Mouse (Mus musculus): ENCODE data around the gene Trp53tg5.

The Trp53tg5 gene

DNA sequence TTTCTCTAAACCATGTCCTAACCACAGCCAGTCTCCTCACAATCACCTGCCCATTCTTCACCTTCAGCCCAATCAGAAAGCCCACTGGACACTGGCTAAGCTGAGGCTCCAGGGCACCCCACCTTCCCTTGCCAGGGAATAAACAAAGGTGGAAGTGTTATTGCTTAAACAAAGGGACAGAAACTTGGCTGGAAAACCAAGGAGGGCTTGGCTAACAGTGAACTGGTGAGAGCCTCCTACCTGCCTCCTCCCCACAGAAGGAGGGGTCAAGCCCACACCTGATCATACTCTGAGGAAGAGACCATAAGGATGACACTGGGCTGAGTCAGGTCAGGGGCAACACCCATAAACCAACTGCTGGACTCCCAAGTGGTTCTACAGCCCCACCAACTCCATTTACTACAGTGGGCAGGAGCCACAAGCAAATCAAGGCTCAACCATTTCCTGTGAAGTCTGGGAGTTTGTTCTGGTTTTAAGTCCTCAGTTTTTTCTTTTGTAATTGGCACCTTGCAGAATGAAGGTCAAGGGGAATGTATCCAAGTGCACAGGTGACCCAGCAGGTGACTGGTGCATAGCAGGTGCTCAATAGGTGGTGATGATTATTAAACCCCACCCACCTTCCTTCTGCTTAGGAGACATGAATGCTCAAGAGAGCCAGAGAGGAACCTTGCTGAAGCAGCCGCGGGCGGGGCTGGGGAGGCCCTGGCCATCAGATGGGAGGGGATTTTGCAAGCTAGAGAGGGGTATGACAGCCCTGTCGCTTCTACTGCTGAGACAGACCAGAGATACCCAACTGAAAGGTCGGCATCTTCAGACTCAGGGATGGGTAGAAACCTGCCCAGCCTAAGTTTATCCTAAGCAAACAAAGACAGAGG, 38.1 kb downstream of the Trp53tg5 start:
- in situ Hi-C loops (cut with MboI; ENCODE audit: low sequenced_read_pairs): no loop called here

DNA sequence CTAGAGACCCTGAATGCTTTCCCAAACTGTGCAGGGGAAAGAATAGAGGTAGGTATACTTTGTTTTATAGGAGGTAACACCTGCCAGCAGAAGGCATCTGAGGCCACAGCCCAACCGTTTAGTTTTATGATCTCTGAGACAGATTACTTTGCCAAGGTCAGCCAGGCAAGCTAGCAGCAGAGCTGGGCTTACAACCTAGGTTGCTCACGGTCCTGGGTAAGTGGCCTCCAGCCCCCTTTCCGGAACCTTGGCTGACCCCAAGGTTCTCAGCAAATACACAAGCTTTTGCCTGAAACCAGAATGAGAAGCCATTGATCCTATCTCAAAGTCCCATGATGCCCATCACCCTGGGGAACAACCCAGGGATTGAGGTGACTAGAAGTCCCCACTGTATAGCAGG, 38.8 kb downstream of the Trp53tg5 start:
- in situ Hi-C loops (cut with MboI; ENCODE audit: low sequenced_read_pairs): no loop called here

DNA sequence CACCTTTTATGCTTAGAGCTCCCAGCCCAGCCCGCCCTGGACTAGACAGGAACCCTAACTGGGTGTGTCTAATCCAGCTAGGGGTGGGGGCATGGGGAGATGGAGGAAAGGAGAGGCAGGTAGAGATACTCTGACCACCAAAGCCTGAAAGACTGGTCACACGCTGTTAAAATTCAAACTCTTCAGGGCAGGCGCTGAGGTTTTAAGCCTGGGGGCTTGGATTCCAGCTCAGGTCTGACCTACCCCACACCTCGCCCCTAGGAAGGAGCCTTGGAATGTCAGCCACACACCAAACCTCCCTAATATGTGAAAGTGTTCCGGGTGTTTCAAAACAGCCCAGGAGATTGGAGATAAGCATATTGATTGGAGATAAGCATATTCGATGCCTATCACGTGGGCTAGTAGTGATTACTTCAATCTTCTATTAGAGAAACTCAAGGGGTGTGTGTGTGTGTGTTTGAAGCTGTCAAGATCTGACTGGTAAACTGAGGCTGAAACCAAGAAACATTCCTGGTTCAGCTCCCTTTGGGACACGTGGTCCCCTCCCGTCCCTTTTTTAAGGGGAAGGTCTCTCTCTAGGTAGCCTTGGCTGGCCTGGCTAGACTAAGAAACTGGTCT, 40.1 kb downstream of the Trp53tg5 start:
- in situ Hi-C loops (cut with MboI; ENCODE audit: low sequenced_read_pairs): no loop called here

DNA sequence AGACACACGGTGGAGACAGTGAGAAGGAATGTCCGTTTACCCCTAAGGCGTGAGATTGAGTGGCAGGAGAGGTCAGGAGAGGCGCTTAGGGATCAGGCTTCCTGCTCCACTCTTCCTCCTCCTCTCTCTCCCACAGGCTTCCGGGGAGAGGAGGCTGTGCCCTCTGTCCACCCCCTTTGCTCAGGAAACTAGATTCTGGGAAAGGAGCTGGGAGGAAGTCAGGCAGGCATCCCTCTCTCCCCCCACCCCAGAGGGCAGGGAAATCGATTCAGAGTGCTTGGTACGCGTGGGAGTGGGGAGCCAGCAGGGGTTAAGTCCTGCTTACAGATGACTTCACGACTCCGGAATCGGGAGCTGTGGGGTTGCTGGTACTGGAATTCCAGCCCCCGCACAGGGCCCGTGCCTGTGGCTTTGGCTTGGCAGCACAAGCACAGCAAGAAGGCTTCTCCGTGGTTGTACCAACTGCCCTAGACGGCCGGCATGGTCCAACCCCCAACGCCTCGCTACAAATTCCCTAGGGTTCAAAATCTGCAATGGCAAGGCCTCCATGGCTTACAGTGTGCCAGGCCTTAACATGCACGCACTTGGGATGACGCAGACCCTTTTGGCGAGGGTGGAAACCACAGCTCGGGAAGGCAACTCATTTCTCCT, 40.9 kb downstream of the Trp53tg5 start:
- in situ Hi-C loops (cut with MboI; ENCODE audit: low sequenced_read_pairs): no loop called here

DNA sequence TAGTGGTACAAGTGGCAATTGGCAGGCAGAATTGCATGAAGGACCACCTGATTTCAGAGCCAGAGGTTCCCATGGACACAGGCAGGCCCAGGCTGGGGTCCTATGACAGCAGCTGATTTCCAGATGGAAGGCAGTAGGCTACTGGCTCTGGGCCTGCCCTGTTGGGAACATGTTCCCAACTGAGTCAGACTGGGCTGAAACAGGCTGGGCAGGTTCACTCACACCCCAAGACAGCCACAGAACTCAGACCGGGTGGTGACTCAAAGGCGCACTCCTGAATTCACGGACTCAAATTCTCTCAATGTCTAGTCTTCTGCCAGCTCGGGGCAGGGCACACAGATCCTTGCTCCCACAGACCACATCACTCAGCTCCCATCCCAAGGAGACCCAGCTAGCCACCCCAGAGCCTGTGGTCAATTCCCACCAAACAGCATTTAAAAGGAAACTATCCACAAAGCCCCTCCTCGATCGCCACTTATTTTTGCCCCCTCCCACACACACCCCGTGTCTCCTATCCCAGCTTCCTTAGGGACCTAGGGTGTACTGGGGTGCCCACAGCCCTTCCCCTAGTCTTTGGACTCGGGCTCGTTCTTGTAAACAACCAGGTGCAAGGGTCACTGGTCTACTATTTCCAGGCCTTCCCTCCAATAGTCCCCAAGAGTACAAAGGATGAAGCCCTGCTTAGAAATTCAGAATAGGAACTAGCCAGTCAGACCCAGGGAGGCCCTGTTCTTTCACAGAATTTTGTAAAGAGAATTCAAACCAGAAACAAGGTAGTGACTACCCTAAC, 41.7 kb downstream of the Trp53tg5 start:
- in situ Hi-C loops (cut with MboI; ENCODE audit: low sequenced_read_pairs): no loop called here

DNA sequence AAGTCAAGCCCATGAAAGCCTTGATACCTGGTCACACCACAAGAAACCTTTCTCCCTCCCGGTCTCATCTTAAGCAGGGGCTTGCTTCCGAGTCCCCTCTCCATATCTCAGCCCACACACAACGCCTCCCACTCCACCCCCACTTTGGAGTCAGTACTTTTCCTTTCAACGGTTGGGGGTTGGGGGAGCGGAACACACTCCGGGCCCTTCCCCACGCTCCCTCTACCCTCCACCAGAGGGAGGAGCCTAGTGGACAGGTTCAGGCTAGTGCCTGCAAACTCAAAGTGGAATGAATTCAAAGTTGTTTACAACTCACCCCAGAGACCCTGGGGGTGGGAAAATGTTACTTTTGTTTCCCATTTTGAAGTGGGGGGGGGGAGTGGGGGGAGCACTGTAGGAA, 42.8 kb downstream of the Trp53tg5 start:
- in situ Hi-C loops (cut with MboI; ENCODE audit: low sequenced_read_pairs): no loop called here

DNA sequence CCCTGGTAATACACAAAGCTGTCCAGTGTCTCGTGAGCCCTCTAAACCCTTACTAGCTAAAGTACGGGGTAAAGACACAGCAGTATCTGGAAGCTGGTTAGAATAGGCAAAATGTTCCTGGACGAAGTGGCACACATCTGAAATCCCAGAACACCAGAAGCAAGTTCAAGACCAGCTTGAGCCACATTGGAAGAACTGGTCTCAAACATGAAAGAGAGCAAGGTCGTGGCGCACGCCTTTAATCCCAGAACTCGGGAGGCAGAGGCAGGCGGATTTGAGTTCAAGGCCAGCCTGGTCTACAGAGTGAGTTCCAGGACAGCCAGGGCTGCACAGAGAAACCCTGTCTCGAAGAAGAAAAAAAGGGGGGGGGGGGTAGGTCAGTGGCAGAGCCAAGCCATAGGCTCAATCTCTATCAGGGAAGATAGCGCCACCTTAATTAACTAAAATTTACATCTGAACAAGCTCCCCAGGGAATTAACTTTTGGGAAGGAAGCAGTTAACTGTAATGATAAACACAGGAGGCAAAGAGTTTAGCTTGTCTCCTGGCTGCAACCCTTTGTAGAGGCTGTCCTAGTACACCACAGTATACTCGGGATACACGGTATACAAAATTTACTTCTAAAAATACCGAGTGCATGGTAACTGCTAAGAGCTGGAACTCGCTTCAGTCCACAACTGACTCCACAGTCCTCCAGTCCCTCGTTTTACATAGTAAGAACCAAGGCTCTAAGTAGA, 43.5 kb downstream of the Trp53tg5 start:
- in situ Hi-C loops (cut with MboI; ENCODE audit: low sequenced_read_pairs): no loop called here

DNA sequence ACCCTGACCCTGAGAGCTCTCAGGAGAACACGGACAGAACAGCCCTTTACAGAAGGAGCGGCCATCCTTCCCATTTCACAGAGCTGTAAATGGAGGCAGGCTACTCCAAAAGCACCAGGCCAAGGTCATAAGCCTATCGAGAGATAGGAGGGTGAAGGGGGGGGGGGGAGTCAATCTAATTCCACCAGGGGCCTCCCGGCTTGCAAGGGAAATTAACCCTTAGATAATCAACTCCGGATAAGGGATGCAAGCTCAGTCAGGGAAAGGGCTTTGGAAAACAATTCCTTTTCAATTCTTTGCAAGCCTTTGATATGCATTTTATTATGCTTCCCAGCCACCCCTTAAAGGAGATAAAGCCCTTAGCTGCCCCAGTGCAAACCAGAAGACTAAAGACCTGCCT, 45.1 kb downstream of the Trp53tg5 start:
- in situ Hi-C loops (cut with MboI; ENCODE audit: low sequenced_read_pairs): no loop called here

DNA sequence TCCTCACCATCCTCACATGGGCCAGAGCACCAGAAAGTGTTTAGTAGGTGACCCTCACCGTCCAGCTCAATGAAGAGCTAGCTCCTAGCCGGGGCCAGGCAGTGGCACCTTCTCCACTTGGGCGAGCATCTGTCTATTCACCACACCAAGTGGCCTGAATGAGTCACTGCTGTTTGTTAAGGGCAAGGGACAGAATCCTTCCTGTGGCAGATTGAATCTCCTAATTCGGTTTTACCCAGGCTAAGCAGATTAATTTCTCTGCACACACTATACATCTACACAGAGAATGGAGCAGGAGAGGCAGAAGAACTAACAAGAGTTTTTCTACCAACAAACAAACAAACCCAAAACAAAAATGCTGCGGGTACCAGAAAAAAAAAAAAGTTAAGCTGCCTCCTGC, 46.6 kb downstream of the Trp53tg5 start:
- in situ Hi-C loops (cut with MboI; ENCODE audit: low sequenced_read_pairs): no loop called here

DNA sequence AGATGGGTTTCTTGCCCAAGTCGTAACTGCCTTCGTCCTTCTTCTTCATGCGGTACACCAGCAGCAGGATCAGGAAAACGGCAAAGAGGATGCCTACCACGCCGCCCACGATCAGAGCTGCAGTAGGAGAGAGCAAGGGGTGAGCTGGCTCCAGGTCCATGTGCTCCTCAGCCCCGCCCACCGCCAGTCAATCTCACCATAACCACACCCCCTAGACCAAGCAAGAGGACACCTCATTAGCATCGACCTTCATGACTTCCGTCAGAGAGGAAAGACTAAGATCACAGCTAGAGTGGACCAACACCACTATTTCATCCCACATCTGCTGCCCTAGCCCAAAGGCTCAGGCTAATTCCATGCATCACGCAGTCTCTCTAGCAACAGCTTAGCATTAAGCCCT, 47.4 kb downstream of the Trp53tg5 start:
- in situ Hi-C loops (cut with MboI; ENCODE audit: low sequenced_read_pairs): no loop called here

DNA sequence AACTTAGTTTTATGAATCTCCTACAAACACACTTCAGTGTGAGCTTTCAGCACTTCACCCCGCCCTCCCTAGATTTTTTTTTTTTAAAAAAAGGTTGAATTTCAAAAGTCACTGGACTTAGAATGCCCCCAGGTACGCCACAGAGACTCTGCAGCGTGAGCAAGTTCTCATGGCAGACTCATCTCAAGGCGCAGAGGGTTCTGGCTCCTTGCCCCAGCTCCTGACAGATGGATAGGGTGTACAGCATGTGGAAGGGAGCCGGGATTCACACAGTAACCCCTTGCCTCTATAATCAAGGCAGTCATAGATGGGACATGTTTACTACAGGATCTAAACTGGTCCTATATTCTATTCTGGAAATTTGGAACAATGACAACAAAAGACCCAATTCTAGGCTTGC, 48.1 kb downstream of the Trp53tg5 start:
- in situ Hi-C loops (cut with MboI; ENCODE audit: low sequenced_read_pairs): no loop called here

DNA sequence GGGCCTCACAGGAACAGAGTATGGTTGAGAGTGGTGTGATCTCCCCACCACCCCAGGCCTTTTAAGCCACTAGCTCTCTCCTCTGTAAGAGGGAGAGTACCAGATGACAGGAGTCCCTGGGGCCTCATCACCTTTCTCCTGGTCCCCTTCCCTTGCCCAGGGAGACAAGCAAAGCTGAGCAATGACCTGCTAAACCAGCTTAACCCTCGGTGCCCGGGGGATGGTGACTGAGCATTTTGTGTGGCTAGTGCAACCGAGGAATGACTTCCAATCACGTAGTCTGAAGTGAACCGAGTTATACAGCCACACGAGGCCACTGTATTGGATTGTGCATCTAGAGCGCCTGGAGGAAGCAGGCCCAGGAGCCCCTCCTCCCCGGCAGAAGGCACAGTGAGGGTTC, 49.1 kb downstream of the Trp53tg5 start:
- in situ Hi-C loops (cut with MboI; ENCODE audit: low sequenced_read_pairs): no loop called here

DNA sequence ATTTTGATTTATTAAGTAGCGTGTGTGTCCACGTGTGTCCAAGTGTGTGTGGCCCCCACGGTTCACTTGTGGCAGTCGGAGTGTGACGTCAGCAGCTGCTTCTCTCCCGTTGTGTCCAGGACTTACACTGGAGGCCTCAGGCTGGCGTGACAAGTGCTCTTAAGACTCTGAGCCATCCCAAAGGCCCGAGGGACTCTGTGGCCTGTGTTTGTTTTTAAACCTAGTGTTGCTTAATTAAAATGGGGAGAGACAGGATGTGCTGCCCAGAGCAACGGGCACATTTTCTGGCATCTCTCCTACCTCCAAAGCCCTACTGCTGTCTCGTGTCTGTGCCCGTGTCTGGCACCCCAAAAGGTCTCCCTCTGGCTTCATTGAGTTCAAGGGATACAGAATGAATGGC, 50.1 kb downstream of the Trp53tg5 start:
- in situ Hi-C loops (cut with MboI; ENCODE audit: low sequenced_read_pairs): no loop called here

DNA sequence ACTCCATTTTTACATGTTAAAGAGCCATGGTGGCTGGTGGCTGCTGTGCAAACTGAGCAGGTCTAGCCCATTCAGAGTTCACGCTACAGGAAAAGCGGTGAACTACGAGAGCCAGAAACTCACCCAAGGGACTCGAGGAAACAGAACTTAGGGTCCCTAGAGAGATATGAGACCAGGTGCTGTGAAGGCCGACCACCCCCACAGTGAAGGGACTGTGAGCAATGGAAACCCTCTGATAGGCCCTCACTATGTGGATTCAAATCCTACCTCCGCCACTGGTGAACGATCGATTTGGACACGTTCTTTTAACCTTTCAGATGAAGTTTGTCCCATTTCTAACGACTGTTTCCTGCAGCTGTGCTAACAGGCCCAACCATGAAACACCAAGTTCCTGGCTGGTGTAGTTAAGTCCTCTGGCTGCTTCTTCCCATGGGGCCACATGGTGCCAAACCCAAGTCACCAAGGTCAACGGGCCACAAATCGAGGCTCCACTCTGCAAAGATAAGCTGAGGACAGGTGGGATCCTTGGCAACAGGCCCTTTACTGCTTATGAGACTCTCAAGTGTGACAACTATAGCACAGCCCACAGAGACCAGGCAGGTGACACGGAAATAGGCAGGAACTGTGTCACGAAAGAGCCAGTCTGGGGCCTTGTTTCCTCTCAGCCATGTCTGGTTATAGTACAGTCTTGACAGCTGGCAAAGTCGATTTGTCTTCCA, 50.7 kb downstream of the Trp53tg5 start:
- in situ Hi-C loops (cut with MboI; ENCODE audit: low sequenced_read_pairs): no loop called here

DNA sequence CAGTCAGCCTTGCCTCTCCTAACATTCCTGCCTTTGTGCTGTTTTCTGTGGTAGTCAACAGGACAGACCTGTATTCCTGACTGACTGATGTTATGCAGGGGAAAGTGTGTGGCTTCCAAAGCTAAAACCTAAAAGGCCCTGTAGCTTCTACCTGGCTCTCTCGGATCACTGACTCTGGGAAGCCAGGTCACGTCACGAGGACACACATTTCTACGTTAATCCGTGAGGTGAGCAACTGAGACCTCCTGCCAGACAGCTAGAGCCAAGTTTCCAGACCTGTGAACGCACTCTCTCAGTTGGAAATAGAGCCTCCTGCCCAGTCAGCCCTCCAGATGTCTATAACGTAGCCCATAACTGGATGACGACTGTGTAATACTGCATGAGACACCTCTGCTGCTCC, 51.5 kb downstream of the Trp53tg5 start:
- in situ Hi-C loops (cut with MboI; ENCODE audit: low sequenced_read_pairs): no loop called here

DNA sequence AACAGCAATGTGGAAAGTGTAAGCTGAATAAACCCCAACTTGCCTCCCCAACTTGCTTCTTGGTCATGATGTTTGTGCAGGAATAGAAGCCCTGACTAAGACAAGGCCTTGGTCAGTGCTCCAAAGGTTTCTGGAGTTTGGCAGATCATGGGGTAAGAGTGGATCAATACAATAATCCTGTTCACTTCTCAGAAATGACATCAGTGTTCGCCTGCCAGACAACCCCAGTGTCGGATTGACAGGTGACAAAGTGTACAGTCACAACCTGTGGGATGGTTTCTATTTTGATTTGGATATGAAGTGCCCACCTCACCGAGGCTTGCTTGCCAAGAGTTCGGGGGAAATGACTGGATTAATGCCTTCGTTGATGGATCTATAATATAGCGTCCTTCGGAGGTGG, 52.2 kb downstream of the Trp53tg5 start:
- in situ Hi-C loops (cut with MboI; ENCODE audit: low sequenced_read_pairs): no loop called here

All from CH12F3 (cell line).